Comparison of ENCODE assay signal across 31 mouse cellular contexts in the genomic region with DNA sequence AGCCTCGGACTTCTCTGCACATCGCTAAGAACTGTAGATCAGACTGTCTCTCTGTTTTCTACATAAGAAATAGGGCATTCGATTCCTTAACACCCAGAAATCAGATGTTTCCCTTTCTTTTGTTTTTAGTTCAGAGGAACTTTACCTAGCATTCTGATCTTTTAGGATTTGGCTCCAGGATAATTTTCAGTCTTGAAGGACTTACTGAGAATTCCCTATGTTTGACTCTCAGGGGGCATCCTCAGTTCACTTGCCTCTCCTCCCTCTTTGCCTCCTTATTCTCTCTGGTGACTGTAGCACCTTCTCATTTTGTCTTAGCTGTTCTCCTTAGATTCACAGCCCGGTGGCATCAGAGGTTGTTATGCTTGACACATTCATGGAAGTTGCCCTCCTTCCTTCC.
"Had no signal": no experiment of that assay in that cellular context is flagged by ENCODE, and none has a peak within 500 bp of the region (broad histone marks: within the 10 kb centered on the region; RNA-seq: fewer than 3 reads in every experiment).

No protein-coding gene starts in this region.

- H3K4me1 ChIP-seq: limb, embryonic 12.5 days; limb, embryonic 15.5 days; liver, embryonic 12.5 days; liver, embryonic 13.5 days; liver, embryonic 15.5 days; lung, embryonic 15.5 days; megakaryocyte, embryonic 14.5 days; midbrain, embryonic 10.5 days; midbrain, embryonic 12.5 days; midbrain, embryonic 13.5 days; midbrain, embryonic 15.5 days; neural tube, embryonic 12.5 days had no signal

- DNase-seq: left cerebral cortex, postnatal 4 days; liver; liver, embryonic 13.5 days; liver, postnatal 0 days; lung, adult 18-20 months; lung, adult 2 months; lung, embryonic 14.5 days; lung, postnatal 10 days; lung, postnatal 14 days; lung, postnatal 36 days; lung, postnatal 4 days; midbrain, embryonic 14.5 days had no signal

- H3K9me3 ChIP-seq: limb, embryonic 10.5 days; limb, embryonic 12.5 days; limb, embryonic 13.5 days; limb, embryonic 15.5 days; liver, embryonic 12.5 days; liver, embryonic 13.5 days; liver, embryonic 15.5 days; lung, embryonic 15.5 days; megakaryocyte, embryonic 14.5 days; midbrain, embryonic 10.5 days; midbrain, embryonic 12.5 days; midbrain, embryonic 13.5 days; midbrain, embryonic 15.5 days; neural tube, embryonic 12.5 days had no signal

- H3K4me3 ChIP-seq: left cerebral cortex, adult 2 months; limb, embryonic 10.5 days; limb, embryonic 12.5 days; limb, embryonic 13.5 days; limb, embryonic 15.5 days; liver, embryonic 12.5 days; liver, embryonic 13.5 days; liver, embryonic 15.5 days; lung, embryonic 15.5 days; megakaryocyte, embryonic 14.5 days; midbrain, embryonic 10.5 days; midbrain, embryonic 12.5 days; midbrain, embryonic 13.5 days; midbrain, embryonic 15.5 days; myocyte; neural tube, embryonic 12.5 days had no signal

- ATAC-seq: liver, embryonic 12.5 days; liver, postnatal 0 days; lung, postnatal 0 days; midbrain, embryonic 13.5 days; midbrain, embryonic 15.5 days had no signal

- H3K9ac ChIP-seq: limb, embryonic 12.5 days; limb, embryonic 13.5 days; limb, embryonic 15.5 days; liver, embryonic 12.5 days; liver, embryonic 13.5 days; liver, embryonic 14.5 days; liver, embryonic 15.5 days; liver, postnatal 0 days; lung, embryonic 14.5 days; lung, embryonic 15.5 days; midbrain, embryonic 12.5 days; midbrain, embryonic 13.5 days; midbrain, embryonic 15.5 days; neural tube, embryonic 12.5 days had no signal

- H3K4me2 ChIP-seq: limb, embryonic 12.5 days; limb, embryonic 13.5 days; limb, embryonic 15.5 days; liver, embryonic 11.5 days; liver, embryonic 12.5 days; liver, embryonic 13.5 days; liver, embryonic 15.5 days; lung, embryonic 14.5 days; lung, embryonic 15.5 days; midbrain, embryonic 12.5 days; midbrain, embryonic 13.5 days; midbrain, embryonic 15.5 days; neural tube, embryonic 12.5 days had no signal

- H3K27ac ChIP-seq: left cerebral cortex, adult 2 months; limb, embryonic 10.5 days; limb, embryonic 12.5 days; limb, embryonic 13.5 days; limb, embryonic 15.5 days; liver, embryonic 12.5 days; liver, embryonic 13.5 days; liver, embryonic 14.5 days; liver, embryonic 15.5 days; lung, embryonic 15.5 days; macrophage; midbrain, embryonic 10.5 days; midbrain, embryonic 12.5 days; midbrain, embryonic 13.5 days; midbrain, embryonic 15.5 days; neural tube, embryonic 12.5 days had no signal

- H3K27me3 ChIP-seq: limb, embryonic 12.5 days; limb, embryonic 13.5 days; limb, embryonic 15.5 days; liver, embryonic 12.5 days; liver, embryonic 13.5 days; liver, embryonic 15.5 days; lung, embryonic 15.5 days; megakaryocyte, embryonic 14.5 days; midbrain, embryonic 13.5 days; neural tube, embryonic 12.5 days had no signal

- H3K36me3 ChIP-seq: limb, embryonic 10.5 days; limb, embryonic 12.5 days; limb, embryonic 13.5 days; limb, embryonic 15.5 days; liver, embryonic 12.5 days; liver, embryonic 13.5 days; liver, embryonic 15.5 days; lung, embryonic 15.5 days; midbrain, embryonic 10.5 days; midbrain, embryonic 12.5 days; midbrain, embryonic 13.5 days; midbrain, embryonic 15.5 days; neural tube, embryonic 12.5 days had no signal
